Mouse (Mus musculus) liver, embryonic 12.5 days (tissue): ENCODE measurements around the gene Plac9a. TPM values are rescaled to one million over a fixed set of nuclear protein-coding genes. Genes with fewer than 3 reads are reported as not detected.
A peak's percentile ranks its signal among the peaks of the same experiment; 100 is the strongest.
"Not testable (repeated sequence)": the region's sequence is repeated elsewhere in the genome, so short reads cannot be mapped to it uniquely, and the experiment has no call there.

Experiments used
- ATAC-seq: fragments of 200-750 bp; cut with Nextera tagmentation; 2 replicates; pipeline ENCODE4 v1.8.0; 2017; ENCODE audit warnings: moderate number of reproducible peaks, mild to moderate bottlenecking, moderate library complexity
- H3K27ac ChIP-seq: fragments of 300-500 bp; sonication (generic); 2 replicates; pipeline ENCODE4 v1.5.1; 2016; ENCODE audit warnings: mild to moderate bottlenecking
- H3K27me3 ChIP-seq: fragments of 300-500 bp; sonication (generic); replicated peaks from 2 replicates; pipeline ENCODE4 v1.6.1; 2016; ENCODE audit warnings: mild to moderate bottlenecking, moderate library complexity
- H3K36me3 ChIP-seq: fragments of 300-500 bp; sonication (generic); 2 replicates; pipeline ENCODE4 v1.6.1; 2016; ENCODE audit warnings: mild to moderate bottlenecking, moderate library complexity
- H3K4me1 ChIP-seq: fragments of 300-500 bp; sonication (generic); 2 replicates; pipeline ENCODE4 v1.6.1; 2016
- H3K4me2 ChIP-seq: fragments of 300-500 bp; sonication (generic); 2 replicates; pipeline ENCODE4 v1.6.1; 2016; ENCODE audit warnings: mild to moderate bottlenecking, moderate library complexity
- H3K4me3 ChIP-seq: fragments of 300-500 bp; sonication (generic); 2 replicates; pipeline ENCODE4 v1.5.1; 2016; ENCODE audit warnings: mild to moderate bottlenecking, moderate library complexity
- H3K9ac ChIP-seq: fragments of 300-500 bp; sonication (generic); 2 replicates; pipeline ENCODE4 v1.6.1; 2016; ENCODE audit warnings: mild to moderate bottlenecking, moderate library complexity
- H3K9me3 ChIP-seq: fragments of 300-500 bp; sonication (generic); replicated peaks from 2 replicates; pipeline ENCODE4 v1.6.1; 2016; ENCODE audit warnings: mild to moderate bottlenecking, moderate library complexity
- WGBS: fragments of 180-500 bp; shearing (Covaris S2); methylation state at CpG from one replicate; pipeline ENCODE4 v1.1.7; 2016; ENCODE audit not compliant: insufficient replicate concordance; 5-methylcytosine and 5-hydroxymethylcytosine counted together
- polyA plus RNA-seq: library from polyadenylated mRNA; unstranded; fragments of >200 nt; fragmentation: Nextera tagmentation; extraction: Ambion mirVana; gene quantifications from 2 replicates; pipeline ENCODE4 v1.2.1, GENCODE M21; 2016

Gene Plac9a
- polyA plus RNA-seq, 1 experiment from 2014 or later, result not detected

- not testable (repeated sequence) for H3K27ac ChIP-seq, H3K4me1 ChIP-seq, H3K9me3 ChIP-seq, H3K9ac ChIP-seq, H3K27me3 ChIP-seq, H3K36me3 ChIP-seq, H3K4me2 ChIP-seq, H3K4me3 ChIP-seq, ATAC-seq
- no CpG with 5 or more reads among the region's 9 CpGs for WGBS
Measured at GRCm38 (mm10) chr14:25881769-25882168, 21.1 kb downstream of the Plac9a start.

GRCm38 (mm10) chr14:25876640-25877039, 26.3 kb downstream of the Plac9a start:
- H3K4me2 ChIP-seq, H3K4me1 ChIP-seq: not testable (repeated sequence)

GRCm38 (mm10) chr14:25872461-25873415, 30.2 kb downstream of the Plac9a start:
- H3K4me2 ChIP-seq, result no peak overlapping the region
- WGBS, result 77% methylated on average over 8 of the region's 8 CpGs
- no peak overlapping the region for H3K4me3 ChIP-seq
- no peak overlapping the region for H3K9ac ChIP-seq
- H3K27me3 ChIP-seq, result no peaks in the 10 kb centered on the region
- H3K36me3 ChIP-seq, result 0 out of 2 replicates have a peak, but pooled peaks cover 2% of the 10 kb centered on the region
- peaks cover 18% of the 10 kb centered on the region for H3K4me1 ChIP-seq
- no peak overlapping the region for H3K27ac ChIP-seq
- no peaks in the 10 kb centered on the region for H3K9me3 ChIP-seq
- ATAC-seq, result no peak

More at GRCm38 (mm10) chr14:25876640-25877039, 26.3 kb downstream of the Plac9a start:
- H3K27me3 ChIP-seq, ATAC-seq, H3K27ac ChIP-seq, H3K4me3 ChIP-seq, H3K36me3 ChIP-seq, H3K9ac ChIP-seq, H3K9me3 ChIP-seq: not testable (repeated sequence)
- WGBS, result no CpG with 5 or more reads among the region's 7 CpGs

- WGBS, result 46% methylated on average over 9 of the region's 9 CpGs
- ATAC-seq, result peak; percentile 55
- Histone ChIP-seq H3K9me3 (no peaks in the 10 kb centered on the region), H3K4me2 (no peak overlapping the region), H3K9ac (no peak overlapping the region), H3K4me1 (peaks cover 25% of the 10 kb centered on the region), H3K36me3 (0 out of 2 replicates have a peak, but pooled peaks cover 2% of the 10 kb centered on the region), H3K4me3 (no peak overlapping the region), H3K27me3 (no peaks in the 10 kb centered on the region), H3K27ac (no peak overlapping the region)
Measured at GRCm38 (mm10) chr14:25869135-25869878, 33.6 kb downstream of the Plac9a start.

GRCm38 (mm10) chr14:25868706-25869105, 34.2 kb downstream of the Plac9a start:
- ATAC-seq, result no peak
- H3K4me2 ChIP-seq, result no peak overlapping the region
- H3K27ac ChIP-seq, result no peak overlapping the region
- H3K4me3 ChIP-seq, result no peak overlapping the region
- no peaks in the 10 kb centered on the region for H3K9me3 ChIP-seq
- H3K36me3 ChIP-seq, result 0 out of 2 replicates have a peak, but pooled peaks cover 2% of the 10 kb centered on the region
- no peak overlapping the region for H3K9ac ChIP-seq
- H3K27me3 ChIP-seq, result no peaks in the 10 kb centered on the region
- H3K4me1 ChIP-seq, result peaks cover 25% of the 10 kb centered on the region
- 63% methylated on average over 3 of the region's 4 CpGs for WGBS

DNA sequence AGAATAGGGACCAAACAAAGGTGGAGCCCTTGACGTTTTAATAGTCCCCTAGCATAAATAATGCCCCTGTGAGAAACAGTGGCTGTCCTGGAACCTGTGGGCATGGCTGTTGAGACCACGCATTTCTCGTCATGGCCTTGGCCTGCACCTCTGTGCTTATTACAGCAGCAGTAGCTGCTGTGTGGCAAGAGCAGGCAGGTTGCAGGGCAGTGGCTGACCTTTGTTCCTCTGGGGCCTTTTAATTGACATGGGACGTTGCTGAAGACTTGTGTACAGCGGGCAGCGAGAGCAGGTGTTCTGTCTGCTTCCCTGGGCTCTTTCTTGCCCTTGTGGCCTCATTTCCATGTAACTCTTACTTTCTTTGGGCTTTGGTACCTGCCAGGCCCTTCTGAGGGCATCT, 35.1 kb downstream of the Plac9a start:
- no peak overlapping the region for H3K4me2 ChIP-seq
- H3K36me3 ChIP-seq, result 0 out of 2 replicates have a peak, but pooled peaks cover 2% of the 10 kb centered on the region
- no peaks in the 10 kb centered on the region for H3K9me3 ChIP-seq
- ATAC-seq, result no peak
- H3K4me1 ChIP-seq, result peaks cover 28% of the 10 kb centered on the region
- WGBS, result 63% methylated on average over 6 of the region's 6 CpGs
- H3K27me3 ChIP-seq, result no peaks in the 10 kb centered on the region
- H3K9ac ChIP-seq, result no peak overlapping the region
- no peak overlapping the region for H3K4me3 ChIP-seq
- no peak overlapping the region for H3K27ac ChIP-seq

GRCm38 (mm10) chr14:25866832-25867231, 36.1 kb downstream of the Plac9a start:
- no peak overlapping the region for H3K27ac ChIP-seq

GRCm38 (mm10) chr14:25866384-25866783, 36.5 kb downstream of the Plac9a start:
- ATAC-seq, result no peak
- H3K27me3 ChIP-seq, result no peaks in the 10 kb centered on the region
- 83% methylated on average over 6 of the region's 6 CpGs for WGBS
- no peak overlapping the region for H3K9ac ChIP-seq
- H3K27ac ChIP-seq, result no peak overlapping the region
- peaks cover 40% of the 10 kb centered on the region for H3K4me1 ChIP-seq
- no peaks in the 10 kb centered on the region for H3K9me3 ChIP-seq
- no peaks in the 10 kb centered on the region for H3K36me3 ChIP-seq
- H3K4me3 ChIP-seq, result no peak overlapping the region
- H3K4me2 ChIP-seq, result no peak overlapping the region

More at GRCm38 (mm10) chr14:25866832-25867231, 36.1 kb downstream of the Plac9a start:
- Histone ChIP-seq H3K4me2 (no peak overlapping the region), H3K4me3 (no peak overlapping the region), H3K9ac (no peak overlapping the region), H3K27me3 (no peaks in the 10 kb centered on the region), H3K9me3 (no peaks in the 10 kb centered on the region), H3K4me1 (peaks cover 36% of the 10 kb centered on the region), H3K36me3 (no peaks in the 10 kb centered on the region)
- 73% methylated on average over 11 of the region's 11 CpGs for WGBS
- no peak for ATAC-seq

- Histone ChIP-seq H3K4me1 (peaks cover 40% of the 10 kb centered on the region), H3K36me3 (no peaks in the 10 kb centered on the region), H3K27me3 (no peaks in the 10 kb centered on the region), H3K9me3 (no peaks in the 10 kb centered on the region), H3K27ac (no peak overlapping the region), H3K4me2 (no peak overlapping the region), H3K9ac (no peak overlapping the region), H3K4me3 (no peak overlapping the region)
- 65% methylated on average over 5 of the region's 5 CpGs for WGBS
- no peak for ATAC-seq
Measured at GRCm38 (mm10) chr14:25865251-25865650, 37.6 kb downstream of the Plac9a start.

GRCm38 (mm10) chr14:25863721-25864120, 39.2 kb downstream of the Plac9a start:
- ATAC-seq, result no peak
- Histone ChIP-seq H3K36me3 (no peaks in the 10 kb centered on the region), H3K4me1 (peaks cover 35% of the 10 kb centered on the region), H3K27ac (no peak overlapping the region), H3K27me3 (no peaks in the 10 kb centered on the region), H3K9me3 (no peaks in the 10 kb centered on the region), H3K4me3 (no peak overlapping the region), H3K4me2 (no peak overlapping the region), H3K9ac (no peak overlapping the region)
- WGBS, result 76% methylated on average over 2 of the region's 2 CpGs

DNA sequence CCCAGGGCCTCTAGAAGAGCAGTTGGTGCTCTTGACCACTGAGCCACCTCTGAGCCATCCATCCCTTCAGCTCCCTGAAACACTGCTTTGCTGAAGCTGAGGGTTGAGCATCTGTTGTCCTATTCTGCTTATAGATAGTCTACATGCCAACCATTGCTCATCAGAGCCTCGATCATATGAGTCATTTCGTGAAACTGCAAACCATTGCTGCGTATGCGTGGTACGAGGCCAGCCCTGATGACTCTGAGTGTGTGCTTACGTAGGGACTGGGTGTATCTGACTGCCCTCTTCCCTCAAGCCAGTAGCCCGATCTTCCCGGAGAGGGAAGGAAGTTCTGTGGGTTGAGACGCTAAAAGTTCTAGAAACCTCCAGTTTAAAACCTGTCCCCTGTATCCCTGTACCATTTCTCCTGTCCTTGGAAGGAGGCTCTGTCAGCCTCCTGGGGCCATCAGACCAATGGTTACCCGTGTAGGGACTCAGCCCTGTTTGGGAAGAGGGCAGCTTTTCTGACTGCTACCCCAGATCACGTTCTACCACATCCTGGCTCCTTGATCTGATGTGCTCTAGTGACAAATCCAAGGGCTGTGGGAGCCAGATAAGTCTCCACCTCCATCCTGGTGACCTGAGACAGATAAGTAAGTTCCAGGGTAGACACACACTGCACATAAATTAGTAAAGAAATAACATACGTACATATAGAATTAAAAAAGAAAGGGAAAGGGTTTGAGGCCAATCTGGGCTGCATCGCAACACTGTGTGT, 40.9 kb downstream of the Plac9a start:
- no peak overlapping the region for H3K9ac ChIP-seq
- peak; percentile 80 for ATAC-seq
- peaks cover 41% of the 10 kb centered on the region for H3K4me1 ChIP-seq
- no peak overlapping the region for H3K4me3 ChIP-seq
- no peaks in the 10 kb centered on the region for H3K9me3 ChIP-seq
- H3K36me3 ChIP-seq, result no peaks in the 10 kb centered on the region
- peak overlapping the region; percentile 44 for H3K4me2 ChIP-seq
- WGBS, result 37% methylated on average over 13 of the region's 13 CpGs
- H3K27ac ChIP-seq, result peak overlapping the region; percentile 25; the same call in 1 of the 2 replicates
- H3K27me3 ChIP-seq, result no peaks in the 10 kb centered on the region
